Mouse (Mus musculus) right cerebral cortex, adult 18-20 months (tissue): ENCODE data around the gene Spats2l.

Experiments used
- DNase-seq: peaks from one replicate; pipeline ENCODE4 v3.0.0; 2022; ENCODE audit warnings: mixed read lengths

Gene Spats2l

GRCm38 (mm10) chr1:57826245-57826644, 52.3 kb downstream of the Spats2l start:
- DNase-seq = no peak

- DNase-seq = no peak
Measured at GRCm38 (mm10) chr1:57833145-57833544, 59.2 kb downstream of the Spats2l start.

- no peak for DNase-seq
Measured at GRCm38 (mm10) chr1:57835128-57835527, 61.2 kb downstream of the Spats2l start.

- DNase-seq = no peak
Measured at GRCm38 (mm10) chr1:57836686-57837317, 62.8 kb downstream of the Spats2l start.

- no peak for DNase-seq
Measured at GRCm38 (mm10) chr1:57839863-57840262, 65.9 kb downstream of the Spats2l start.

- no peak for DNase-seq
Measured at GRCm38 (mm10) chr1:57845054-57845722, 71.2 kb downstream of the Spats2l start.

- no peak for DNase-seq
Measured at GRCm38 (mm10) chr1:57846856-57847698, 73.1 kb downstream of the Spats2l start.

- no peak for DNase-seq
Measured at GRCm38 (mm10) chr1:57849087-57849486, 75.1 kb downstream of the Spats2l start.

GRCm38 (mm10) chr1:57849916-57850315, 76.0 kb downstream of the Spats2l start:
- DNase-seq = no peak

GRCm38 (mm10) chr1:57851871-57852270, 77.9 kb downstream of the Spats2l start:
- no peak for DNase-seq

- DNase-seq = no peak
Measured at GRCm38 (mm10) chr1:57852562-57853271, 78.8 kb downstream of the Spats2l start.

GRCm38 (mm10) chr1:57857799-57858198, 83.8 kb downstream of the Spats2l start:
- no peak for DNase-seq

GRCm38 (mm10) chr1:57862024-57862423, 88.1 kb downstream of the Spats2l start:
- no peak for DNase-seq

- DNase-seq = no peak
Measured at GRCm38 (mm10) chr1:57868651-57869050, 94.7 kb downstream of the Spats2l start.

GRCm38 (mm10) chr1:57872006-57872405, 98.0 kb downstream of the Spats2l start:
- DNase-seq = no peak

- DNase-seq = no peak
Measured at GRCm38 (mm10) chr1:57873996-57874395, 100.0 kb downstream of the Spats2l start.

- no peak for DNase-seq
Measured at GRCm38 (mm10) chr1:57875109-57875508, 101.1 kb downstream of the Spats2l start.

- no peak for DNase-seq
Measured at GRCm38 (mm10) chr1:57875512-57875911, 101.5 kb downstream of the Spats2l start.

- no peak for DNase-seq
Measured at GRCm38 (mm10) chr1:57878957-57879356, 105.0 kb downstream of the Spats2l start.

- DNase-seq = no peak
Measured at GRCm38 (mm10) chr1:57884867-57885266, 110.9 kb downstream of the Spats2l start.

- DNase-seq = no peak
Measured at GRCm38 (mm10) chr1:57889803-57890202, 115.8 kb downstream of the Spats2l start.

- DNase-seq = no peak
Measured at GRCm38 (mm10) chr1:57890259-57890902, 116.4 kb downstream of the Spats2l start.

GRCm38 (mm10) chr1:57890903-57891267, 116.9 kb downstream of the Spats2l start:
- DNase-seq = no peak
